Mouse (Mus musculus): ENCODE data around the gene Swap70. TPM values are rescaled to one million over a fixed set of nuclear protein-coding genes. Genes with fewer than 3 reads are reported as not detected.
A peak's percentile ranks its signal among the peaks of the same experiment; 100 is the strongest.

Swap70 gene
- total RNA-seq, 2 experiments from 2014 or later: 11.6 to 12.2 TPM

- DNase-seq (ENCODE audit: extremely low spot score in 1 of 2, low spot score in 2 of 2): no peak
- TF ChIP-seq CTCF (IDR thresholded peaks at IDR 0.05): no peak
- intact Hi-C loops (cut with DNase I): loop anchor here (10.0 kb wide), 1 partner anchor 733 kb away; no protein-coding TSS in a partner anchor
- Histone ChIP-seq H3K4me3 (no peak overlapping the region), H3K27ac (no peak overlapping the region)
These were observed 60.1 kb downstream of the Swap70 start for GRCm38 (mm10) chr7:110281435-110282256.

- DNase-seq (ENCODE audit: extremely low spot score in 1 of 2, low spot score in 2 of 2): no peak
- intact Hi-C loops (cut with DNase I): loop anchor here (10.0 kb wide), 1 partner anchor 732 kb away; no protein-coding TSS in a partner anchor
- TF ChIP-seq CTCF (IDR thresholded peaks at IDR 0.05): no peak
- Histone ChIP-seq H3K4me3 (no peak overlapping the region), H3K27ac (no peak overlapping the region)
These were observed 61.3 kb downstream of the Swap70 start for GRCm38 (mm10) chr7:110282797-110283196.

- H3K27ac ChIP-seq: no peak overlapping the region
- intact Hi-C loops (cut with DNase I): loop anchor here (10.0 kb wide), 1 partner anchor 731 kb away; no protein-coding TSS in a partner anchor
These were observed 62.2 kb downstream of the Swap70 start for GRCm38 (mm10) chr7:110283484-110284275.

GRCm38 (mm10) chr7:110285076-110285848 is 63.8 kb downstream of the Swap70 start:
- no peak for TF ChIP-seq CTCF (IDR thresholded peaks at IDR 0.05)
- no peak for DNase-seq (ENCODE audit: extremely low spot score in 1 of 2, low spot score in 2 of 2)
- Histone ChIP-seq H3K4me3 (no peak overlapping the region), H3K27ac (no peak overlapping the region)
- intact Hi-C loops (cut with DNase I): loop anchor here (5.0 to 10.0 kb wide), 3 partner anchors 262 to 730 kb away; no protein-coding TSS in a partner anchor

More at GRCm38 (mm10) chr7:110283484-110284275, 62.2 kb downstream of the Swap70 start:
- no peak for TF ChIP-seq CTCF (IDR thresholded peaks at IDR 0.05)
- DNase-seq (ENCODE audit: extremely low spot score in 1 of 2, low spot score in 2 of 2): no peak
- H3K4me3 ChIP-seq: no peak overlapping the region

GRCm38 (mm10) chr7:110285849-110286151 is 64.3 kb downstream of the Swap70 start:
- Histone ChIP-seq H3K27ac (no peak overlapping the region), H3K4me3 (no peak overlapping the region)
- no peak for TF ChIP-seq CTCF (IDR thresholded peaks at IDR 0.05)
- no peak for DNase-seq (ENCODE audit: extremely low spot score in 1 of 2, low spot score in 2 of 2)
- intact Hi-C loops (cut with DNase I): loop anchor here (2.0 to 10.0 kb wide), 5 partner anchors 147 to 729 kb away; no protein-coding TSS in a partner anchor

GRCm38 (mm10) chr7:110286198-110286732 is 64.8 kb downstream of the Swap70 start:
- intact Hi-C loops (cut with DNase I): loop anchor here (2.0 to 10.0 kb wide), 5 partner anchors 147 to 729 kb away; no protein-coding TSS in a partner anchor
- Histone ChIP-seq H3K27ac (no peak overlapping the region), H3K4me3 (no peak overlapping the region)
- TF ChIP-seq CTCF (IDR thresholded peaks at IDR 0.05): no peak
- no peak for DNase-seq (ENCODE audit: extremely low spot score in 1 of 2, low spot score in 2 of 2)

- peak; percentile 95 for TF ChIP-seq CTCF (IDR thresholded peaks at IDR 0.05)
- Histone ChIP-seq H3K27ac (no peak overlapping the region), H3K4me3 (no peak overlapping the region)
- intact Hi-C loops (cut with DNase I): loop anchor here (1.0 to 10.0 kb wide), 6 partner anchors 146 to 728 kb away; no protein-coding TSS in a partner anchor
- DNase-seq (ENCODE audit: extremely low spot score in 1 of 2, low spot score in 2 of 2): peak; percentile 78 to 87
These were observed 65.4 kb downstream of the Swap70 start for GRCm38 (mm10) chr7:110286838-110287475.

- no peak overlapping the region for H3K27ac ChIP-seq
- no peak overlapping the region for H3K4me3 ChIP-seq
- DNase-seq (ENCODE audit: extremely low spot score in 1 of 2, low spot score in 2 of 2): no peak
- intact Hi-C loops (cut with DNase I): loop anchor here (1.0 to 10.0 kb wide), 6 partner anchors 145 to 727 kb away; no protein-coding TSS in a partner anchor
- no peak for TF ChIP-seq CTCF (IDR thresholded peaks at IDR 0.05)
These were observed 66.1 kb downstream of the Swap70 start for GRCm38 (mm10) chr7:110287476-110288071.

GRCm38 (mm10) chr7:110288191-110288604 is 66.7 kb downstream of the Swap70 start:
- H3K27ac ChIP-seq: no peak overlapping the region
- TF ChIP-seq CTCF (IDR thresholded peaks at IDR 0.05): no peak
- intact Hi-C loops (cut with DNase I): loop anchor here (5.0 to 10.0 kb wide), 3 partner anchors 259 to 727 kb away; no protein-coding TSS in a partner anchor

GRCm38 (mm10) chr7:110288731-110289191 is 67.2 kb downstream of the Swap70 start:
- no peak overlapping the region for H3K4me3 ChIP-seq
- DNase-seq (ENCODE audit: extremely low spot score in 1 of 2, low spot score in 2 of 2): peak in 1 of 2 experiments; percentile 25
- intact Hi-C loops (cut with DNase I): loop anchor here (5.0 to 10.0 kb wide), 3 partner anchors 259 to 726 kb away; no protein-coding TSS in a partner anchor
- TF ChIP-seq CTCF (IDR thresholded peaks at IDR 0.05): no peak
- H3K27ac ChIP-seq: 0 out of 2 replicates have a peak overlapping the region, but pooled peaks have one; percentile 7

More at GRCm38 (mm10) chr7:110288191-110288604, 66.7 kb downstream of the Swap70 start:
- DNase-seq (ENCODE audit: extremely low spot score in 1 of 2, low spot score in 2 of 2): no peak
- H3K4me3 ChIP-seq: no peak overlapping the region
